Mouse (Mus musculus) ES-Bruce4 (cell line): ENCODE results near the gene Folh1.

Experiments
- CTCF ChIP-seq: IDR thresholded peaks from one replicate; pipeline ENCODE4 v1.8.1; 2011; ENCODE audit warnings: low read depth, low read length
- EP300 ChIP-seq: IDR thresholded peaks from 2 replicates; pipeline ENCODE4 v1.6.1; 2011; ENCODE audit warnings: low read depth, low read length; ENCODE audit not compliant: insufficient read depth
- POLR2A ChIP-seq: IDR thresholded peaks from one replicate; pipeline ENCODE4 v1.8.1; 2011; ENCODE audit warnings: low read length; ENCODE audit not compliant: insufficient read depth

GRCm38 (mm10) chr7:86760751-86761150 is 15.0 kb downstream of the Folh1 start:
- TF ChIP-seq CTCF: no peak
- TF ChIP-seq EP300: no peak
- no peak for TF ChIP-seq POLR2A
